17 mouse cellular contexts compared by ENCODE assay signal in the genomic region with DNA sequence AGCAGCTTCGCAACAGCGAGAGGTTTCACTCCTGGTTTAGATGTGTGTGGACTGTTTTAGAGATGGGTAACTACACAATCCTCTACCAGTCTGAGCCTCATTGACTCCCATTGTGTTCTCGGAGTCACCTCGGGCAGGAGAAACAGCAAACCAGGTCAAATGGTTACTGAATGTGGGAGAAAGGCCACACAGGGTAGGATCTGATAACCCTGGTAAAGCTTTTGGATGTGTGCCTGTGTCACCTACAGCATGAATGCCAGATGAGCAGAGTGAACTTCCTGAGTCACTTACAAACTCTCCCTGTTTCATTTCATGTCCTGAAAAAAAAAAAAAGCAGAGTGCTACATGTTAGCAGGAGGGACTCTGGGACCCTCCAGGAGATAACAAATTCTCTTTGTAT.
"Had no signal": no experiment of that assay in that cellular context is flagged by ENCODE, and none has a peak within 500 bp of the region (broad histone marks: within the 10 kb centered on the region; RNA-seq: fewer than 3 reads in every experiment).

No protein-coding gene starts in this region.

- H3K4me2 ChIP-seq: lung, embryonic 15.5 days; midbrain, embryonic 11.5 days; midbrain, embryonic 13.5 days; midbrain, embryonic 15.5 days; neural tube, embryonic 12.5 days; stomach, embryonic 15.5 days had no signal

- H3K27me3 ChIP-seq: lung, embryonic 15.5 days; megakaryocyte, embryonic 14.5 days; midbrain, embryonic 13.5 days; midbrain, embryonic 15.5 days; neural tube, embryonic 12.5 days; stomach, embryonic 15.5 days had no signal

- H3K36me3 ChIP-seq: lung, embryonic 15.5 days; midbrain, embryonic 13.5 days; midbrain, embryonic 15.5 days; neural tube, embryonic 12.5 days; stomach, embryonic 15.5 days had no signal

- H3K4me3 ChIP-seq: lung, embryonic 15.5 days; megakaryocyte, embryonic 14.5 days; midbrain, embryonic 13.5 days; midbrain, embryonic 15.5 days; neural tube, embryonic 12.5 days; stomach, embryonic 15.5 days had no signal

- H3K9me3 ChIP-seq: lung, embryonic 15.5 days; megakaryocyte, embryonic 14.5 days; midbrain, embryonic 13.5 days; midbrain, embryonic 15.5 days; neural tube, embryonic 12.5 days; stomach, embryonic 15.5 days had no signal

- H3K9ac ChIP-seq: lung, embryonic 15.5 days; midbrain, embryonic 13.5 days; midbrain, embryonic 15.5 days; neural tube, embryonic 12.5 days; stomach, embryonic 15.5 days had no signal

- H3K4me1 ChIP-seq: lung, embryonic 15.5 days; megakaryocyte, embryonic 14.5 days; midbrain, embryonic 13.5 days; neural tube, embryonic 12.5 days; stomach, embryonic 15.5 days had no signal

- DNase-seq: lung, adult 2 months; lung, postnatal 14 days; lung, postnatal 36 days; right cerebral cortex, postnatal 14 days; thymus, adult 2 months; thymus, postnatal 25 days; thymus, postnatal 4 days had no signal

- H3K27ac ChIP-seq: lung, embryonic 15.5 days; macrophage; midbrain, embryonic 13.5 days; midbrain, embryonic 15.5 days; neural tube, embryonic 12.5 days; stomach, embryonic 15.5 days; stomach, postnatal 0 days had no signal

- ATAC-seq: lung, postnatal 0 days; midbrain, embryonic 13.5 days; midbrain, embryonic 15.5 days had no signal
